Mouse (Mus musculus) monocyte, adult 5-6 weeks (primary cell): ENCODE results near the gene Ptrh2. TPM values are rescaled to one million over a fixed set of nuclear protein-coding genes. Genes with fewer than 3 reads are reported as not detected.

Experiments
- ATAC-seq: fragments of 153-309, 156-312 bp; replicated peaks from 2 replicates; pipeline ENCODE4 v1.8.0; 2017; ENCODE audit warnings: mild to moderate bottlenecking; ENCODE audit not compliant: low TSS enrichment, insufficient number of reproducible peaks, severe bottlenecking, poor library complexity, low FRiP score
- total RNA-seq: library from RNA; stranded (forward); fragments of 200-1000, 200-491, 200-594 nt; gene quantifications from 3 replicates; pipeline ENCODE4 v1.2.3, GENCODE M21; 2017

Ptrh2 gene
- total RNA-seq, 1 experiment from 2014 or later = 7.6 TPM

- no peak for ATAC-seq
Observed at GRCm38 (mm10) chr11:86663977-86664376, 19.8 kb upstream of the Ptrh2 start.

- ATAC-seq = no peak
Observed at GRCm38 (mm10) chr11:86664406-86664805, 19.4 kb upstream of the Ptrh2 start.

GRCm38 (mm10) chr11:86667553-86667952 lies 16.2 kb upstream of the Ptrh2 start:
- ATAC-seq = no peak

GRCm38 (mm10) chr11:86668169-86668568 lies 15.6 kb upstream of the Ptrh2 start:
- no peak for ATAC-seq

- ATAC-seq = no peak
Observed at GRCm38 (mm10) chr11:86671041-86671675, 12.6 kb upstream of the Ptrh2 start.

GRCm38 (mm10) chr11:86672772-86673171 lies 11.0 kb upstream of the Ptrh2 start:
- ATAC-seq = no peak

GRCm38 (mm10) chr11:86675520-86675919 lies 8.3 kb upstream of the Ptrh2 start:
- no peak for ATAC-seq

GRCm38 (mm10) chr11:86678957-86679356 lies 4.8 kb upstream of the Ptrh2 start:
- no peak for ATAC-seq

GRCm38 (mm10) chr11:86680729-86681128 lies 3.1 kb upstream of the Ptrh2 start:
- no peak for ATAC-seq

GRCm38 (mm10) chr11:86681423-86681822 lies 2.4 kb upstream of the Ptrh2 start:
- no peak for ATAC-seq

GRCm38 (mm10) chr11:86682861-86683260 lies 924 bp upstream of the Ptrh2 start:
- no peak for ATAC-seq

- no peak for ATAC-seq
Observed at GRCm38 (mm10) chr11:86684126-86685012, 584 bp downstream of the Ptrh2 start.

- no peak for ATAC-seq
Observed at GRCm38 (mm10) chr11:86685366-86685765, 1.6 kb downstream of the Ptrh2 start.

- no peak for ATAC-seq
Observed at GRCm38 (mm10) chr11:86690383-86690782, 6.6 kb downstream of the Ptrh2 start.

GRCm38 (mm10) chr11:86691482-86691881 lies 7.7 kb downstream of the Ptrh2 start:
- ATAC-seq = no peak

GRCm38 (mm10) chr11:86691956-86692355 lies 8.2 kb downstream of the Ptrh2 start:
- no peak for ATAC-seq

- ATAC-seq = no peak
Observed at GRCm38 (mm10) chr11:86692546-86692945, 8.8 kb downstream of the Ptrh2 start.

- no peak for ATAC-seq
Observed at GRCm38 (mm10) chr11:86695461-86695860, 11.7 kb downstream of the Ptrh2 start.

- no peak for ATAC-seq
Observed at GRCm38 (mm10) chr11:86701151-86701550, 17.4 kb downstream of the Ptrh2 start.

- no peak for ATAC-seq
Observed at GRCm38 (mm10) chr11:86714606-86715005, 30.8 kb downstream of the Ptrh2 start.
